Mouse (Mus musculus): Measurements from ENCODE around the gene Trim63. TPM values are rescaled to one million over a fixed set of nuclear protein-coding genes. Genes with fewer than 3 reads are reported as not detected.

The Trim63 gene
- total and polyA plus RNA-seq, 3 experiments: 0.25 to 0.49 TPM; not detected in 1

DNA sequence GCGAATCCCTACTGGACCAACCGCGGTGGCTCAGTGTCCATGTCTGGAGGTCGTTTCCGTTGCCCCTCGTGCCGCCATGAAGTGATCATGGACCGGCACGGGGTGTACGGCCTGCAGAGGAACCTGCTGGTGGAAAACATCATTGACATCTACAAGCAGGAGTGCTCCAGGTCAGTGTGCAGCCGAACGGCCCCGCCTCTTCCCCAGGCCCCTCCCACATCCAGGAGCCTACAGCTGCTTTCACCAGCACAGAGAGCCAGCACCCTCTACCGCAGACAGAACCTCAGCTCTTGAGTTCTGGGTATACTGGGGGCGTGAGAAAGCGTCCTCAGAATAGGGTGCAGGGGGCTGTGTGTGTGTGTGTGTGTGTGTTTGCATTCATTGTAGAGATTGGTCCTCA is 1.5 kb downstream of the Trim63 start:
- Histone ChIP-seq H3K4me3 (replicated peaks in 1 of 3; ENCODE audit: low read depth in 2 of 3, low read length in 2 of 3, poor library complexity in 1 of 3) (no peak overlapping the region), H3K36me3 (replicated peaks in 1 of 2; ENCODE audit: control insufficient read depth in 1 of 2, insufficient read depth in 1 of 2, low read length in 1 of 2) (no peaks in the 10 kb centered on the region), H3K4me2 (ENCODE audit: insufficient read depth, low read depth, poor library complexity, severe bottlenecking) (no peak overlapping the region), H3K9ac (ENCODE audit: insufficient read depth, low read depth) (no peak overlapping the region), H3K27me3 (replicated peaks) (no peaks in the 10 kb centered on the region), H3K9me3 (replicated peaks; ENCODE audit: low read length) (no peaks in the 10 kb centered on the region), H3K4me1 (ENCODE audit: control insufficient read depth in 1 of 2, insufficient read depth in 2 of 2) (peaks cover 13 to 45% of the 10 kb centered on the region in 2 experiments), H3K79me2 (replicated peaks; ENCODE audit: control insufficient read depth, extremely low read depth, insufficient read depth, poor library complexity, severe bottlenecking) (no peaks in the 10 kb centered on the region), H3K27ac (ENCODE audit: insufficient read depth, low read depth) (no peak overlapping the region)
- dilution Hi-C loops (cut with MboI; ENCODE audit: extremely low pct_ligation_motif_present, extremely low pct_unique_long_range_greater_than_20kb, low sequenced_read_pairs): no loop called here
- in situ Hi-C loops (cut with MboI; ENCODE audit: low pct_ligation_motif_present, low pct_unique_long_range_greater_than_20kb, low sequenced_read_pairs): no loop called here
- TF ChIP-seq KAT2A (IDR thresholded peaks at IDR 0.05; ENCODE audit: insufficient replicate concordance, low read length) (no peak), MEF2A (IDR thresholded peaks at IDR 0.05; ENCODE audit: borderline replicate concordance, low read depth, low read length) (no peak), ETS1 (conservative IDR thresholded peaks at IDR 0.05; ENCODE audit: low read depth, low read length) (no peak)
- DNase-seq (ENCODE audit: extremely low read depth): no peak

DNA sequence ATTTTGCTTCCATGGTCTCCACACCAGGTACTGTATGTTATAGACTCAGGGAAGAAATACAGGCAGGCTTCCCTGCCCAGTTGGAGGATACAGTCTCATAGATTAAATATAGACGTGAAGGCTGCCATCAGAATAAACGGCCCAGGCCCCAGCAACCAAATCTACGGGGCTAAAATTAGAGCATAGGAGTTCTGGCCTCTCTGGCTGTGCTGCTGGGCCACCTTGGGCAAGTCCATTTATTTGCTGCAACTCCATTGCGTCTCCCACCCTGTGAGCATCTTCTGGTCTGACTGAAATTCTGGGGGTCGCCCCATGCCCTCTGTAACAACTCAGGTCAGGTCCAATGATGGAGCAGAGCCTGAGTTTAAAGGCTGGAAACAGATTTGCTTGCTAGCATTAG is 4.2 kb downstream of the Trim63 start:
- Histone ChIP-seq H3K9ac (ENCODE audit: insufficient read depth, low read depth) (no peak overlapping the region), H3K27ac (ENCODE audit: insufficient read depth, low read depth) (no peak overlapping the region), H3K4me3 (replicated peaks in 1 of 3; ENCODE audit: low read depth in 2 of 3, low read length in 2 of 3, poor library complexity in 1 of 3) (no peak overlapping the region), H3K27me3 (replicated peaks) (no peaks in the 10 kb centered on the region), H3K36me3 (replicated peaks in 1 of 2; ENCODE audit: control insufficient read depth in 1 of 2, insufficient read depth in 1 of 2, low read length in 1 of 2) (no peaks in the 10 kb centered on the region), H3K4me2 (ENCODE audit: insufficient read depth, low read depth, poor library complexity, severe bottlenecking) (no peak overlapping the region), H3K79me2 (replicated peaks; ENCODE audit: control insufficient read depth, extremely low read depth, insufficient read depth, poor library complexity, severe bottlenecking) (no peaks in the 10 kb centered on the region), H3K9me3 (replicated peaks; ENCODE audit: low read length) (no peaks in the 10 kb centered on the region), H3K4me1 (ENCODE audit: control insufficient read depth in 1 of 2, insufficient read depth in 2 of 2) (peaks cover 9 to 38% of the 10 kb centered on the region in 2 experiments)
- no peak for DNase-seq (ENCODE audit: extremely low read depth)
- TF ChIP-seq USF2 (conservative IDR thresholded peaks at IDR 0.05; ENCODE audit: low read depth, low read length): no peak
- dilution Hi-C loops (cut with MboI; ENCODE audit: extremely low pct_ligation_motif_present, extremely low pct_unique_long_range_greater_than_20kb, low sequenced_read_pairs) (no loop called here), in situ Hi-C loops (cut with MboI; ENCODE audit: low pct_ligation_motif_present, low pct_unique_long_range_greater_than_20kb, low sequenced_read_pairs) (no loop called here)

- in situ Hi-C loops (cut with MboI; ENCODE audit: low pct_ligation_motif_present, low pct_unique_long_range_greater_than_20kb, low sequenced_read_pairs) (no loop called here), dilution Hi-C loops (cut with MboI; ENCODE audit: extremely low pct_ligation_motif_present, extremely low pct_unique_long_range_greater_than_20kb, low sequenced_read_pairs) (no loop called here)
- H3K27me3 ChIP-seq (replicated peaks): no peaks in the 10 kb centered on the region
- H3K9ac ChIP-seq (ENCODE audit: insufficient read depth, low read depth): no peak overlapping the region
- peak; percentile 32 for DNase-seq (ENCODE audit: extremely low read depth)
- H3K4me3 ChIP-seq (replicated peaks in 1 of 3; ENCODE audit: low read depth in 2 of 3, low read length in 2 of 3, poor library complexity in 1 of 3): no peak overlapping the region
- TF ChIP-seq MEF2A (IDR thresholded peaks at IDR 0.05; ENCODE audit: borderline replicate concordance, low read depth, low read length): peak; percentile 85
- TF ChIP-seq BHLHE40 (IDR thresholded peaks at IDR 0.05; ENCODE audit: low read depth, low read length): 0 out of 2 replicates have a peak, but pooled peaks have one; percentile 20
- TF ChIP-seq SIN3A (IDR thresholded peaks at IDR 0.05; ENCODE audit: low read length): no peak
- 0 out of 2 replicates have a peak, but pooled peaks have one; percentile 16 for TF ChIP-seq ETS1 (conservative IDR thresholded peaks at IDR 0.05; ENCODE audit: low read depth, low read length)
- no peaks in the 10 kb centered on the region for H3K36me3 ChIP-seq (replicated peaks in 1 of 2; ENCODE audit: control insufficient read depth in 1 of 2, insufficient read depth in 1 of 2, low read length in 1 of 2)
- H3K27ac ChIP-seq (ENCODE audit: insufficient read depth, low read depth): no peak overlapping the region
- H3K79me2 ChIP-seq (replicated peaks; ENCODE audit: control insufficient read depth, extremely low read depth, insufficient read depth, poor library complexity, severe bottlenecking): no peaks in the 10 kb centered on the region
- H3K4me2 ChIP-seq (ENCODE audit: insufficient read depth, low read depth, poor library complexity, severe bottlenecking): no peak overlapping the region
- H3K4me1 ChIP-seq (ENCODE audit: control insufficient read depth in 1 of 2, insufficient read depth in 2 of 2): peaks cover 9 to 38% of the 10 kb centered on the region in 2 experiments
- H3K9me3 ChIP-seq (replicated peaks; ENCODE audit: low read length): no peaks in the 10 kb centered on the region
Measured at GRCm38 (mm10) chr4:134319674-134320073, 4.8 kb downstream of the Trim63 start.
